In genomic region chr7:44645256-44645655, GRCm38 (mm10) we compare ENCODE assay signal across 19 mouse cellular contexts. TPM values are rescaled to one million over a fixed set of nuclear protein-coding genes. Genes with fewer than 3 reads are reported as not detected.
DNase-seq lines count a peak whose midpoint lies in the region; TF ChIP-seq lines count a peak whose summit lies in the region.
"Had no signal": no experiment of that assay in that cellular context is flagged by ENCODE, and none has a peak within 500 bp of the region (broad histone marks: within the 10 kb centered on the region; RNA-seq: fewer than 3 reads in every experiment).

No protein-coding gene starts in this region.

- no peaks in the 10 kb centered on the region for H3K36me3 ChIP-seq in heart, adult 2 months (ENCODE audit: control insufficient read depth, insufficient read depth, low read length)
- no peaks in the 10 kb centered on the region for H3K36me3 ChIP-seq in E14TG2a.4 (ENCODE audit: insufficient read depth, low read length)
- H3K36me3 ChIP-seq: heart, embryonic 15.5 days; liver, embryonic 13.5 days; midbrain, embryonic 10.5 days; midbrain, embryonic 15.5 days; neural tube, embryonic 13.5 days had no signal

- H3K27me3 ChIP-seq in heart, adult 2 months (ENCODE audit: control insufficient read depth, insufficient read depth, low read length) = no peaks in the 10 kb centered on the region; the same call in 1 of the 2 replicates
- peaks cover 27% of the 10 kb centered on the region for H3K27me3 ChIP-seq in E14TG2a.4 (ENCODE audit: insufficient read depth, low read length)

- TF ChIP-seq CTCF in heart, adult 2 months (IDR thresholded peaks at IDR 0.05) = no peak
- no peak for TF ChIP-seq CTCF in E14TG2a.4 (conservative IDR thresholded peaks at IDR 0.05; ENCODE audit: low read length)

- 61% methylated on average over 5 of the region's 5 CpGs for WGBS in heart, adult 2 months

- no peak for TF ChIP-seq EP300 in heart, adult 2 months (IDR thresholded peaks at IDR 0.05; ENCODE audit: insufficient read depth, low read depth, low read length)

- no peaks in the 10 kb centered on the region for H3K9me3 ChIP-seq in E14TG2a.4 (ENCODE audit: low read length)
- H3K9me3 ChIP-seq: forebrain, embryonic 13.5 days; heart, embryonic 15.5 days; liver, embryonic 13.5 days; midbrain, embryonic 10.5 days; midbrain, embryonic 15.5 days; neural tube, embryonic 13.5 days had no signal

- intact Hi-C loops in heart, adult 2 months (cut with DNase I) = loop anchor here (5.0 kb wide), 2 partner anchors 57 to 123 kb away; partner anchors contain the start of gene Mybpc2

- no peak overlapping the region for H3K9ac ChIP-seq in heart, adult 2 months (ENCODE audit: low read depth, low read length)
- H3K9ac ChIP-seq: forebrain, embryonic 13.5 days; heart, embryonic 15.5 days; liver, embryonic 13.5 days; midbrain, embryonic 15.5 days had no signal

- H3K4me3 ChIP-seq in heart, adult 2 months = no peak overlapping the region
- 0 out of 2 replicates have a peak overlapping the region, but pooled peaks have one; percentile 65 for H3K4me3 ChIP-seq in E14TG2a.4 (replicated peaks; ENCODE audit: low read length)
- H3K4me3 ChIP-seq: erythroblast, embryonic 14.5 days; forebrain, embryonic 13.5 days; heart, embryonic 15.5 days; liver, embryonic 13.5 days; neural tube, embryonic 13.5 days had no signal

- TF ChIP-seq POLR2A in heart, adult 2 months (IDR thresholded peaks at IDR 0.05; ENCODE audit: insufficient read depth, low read depth, low read length) = no peak

- DNase-seq in heart, adult 2 months = peak; percentile 27 to 46
- no peak for DNase-seq in heart, adult 8-10 months (ENCODE audit: low spot score)
- DNase-seq in 3134 (ENCODE audit: extremely low read depth, insufficient read length, low spot score) = peak; percentile 88
- DNase-seq in fibroblast of lung, adult 2 months (ENCODE audit: low read depth) = peak; percentile 12
- no peak for DNase-seq in gastrocnemius, postnatal 4 days (ENCODE audit: low spot score in 2 of 2)
- DNase-seq in gastrocnemius, adult 18-20 months (ENCODE audit: low spot score) = no peak
- DNase-seq: gastrocnemius, postnatal 25 days; layer of hippocampus, postnatal 36 days; liver, embryonic 13.5 days; thymus, postnatal 25 days had no signal

- H3K4me1 ChIP-seq in heart, adult 2 months (ENCODE audit: control insufficient read depth, insufficient read depth, low read length) = no peaks in the 10 kb centered on the region; the same call in 1 of the 2 replicates
- H3K4me1 ChIP-seq in E14TG2a.4 (replicated peaks; ENCODE audit: low read depth, low read length) = peaks cover 34% of the 10 kb centered on the region
- H3K4me1 ChIP-seq: liver, embryonic 13.5 days had no signal

- no peaks in the 10 kb centered on the region for H3K79me2 ChIP-seq in heart, adult 2 months (replicated peaks; ENCODE audit: control insufficient read depth, insufficient read depth, low read length)

- no peak overlapping the region for H3K27ac ChIP-seq in heart, adult 2 months
- H3K27ac ChIP-seq: forebrain, embryonic 13.5 days; heart, embryonic 15.5 days; liver, embryonic 13.5 days; midbrain, embryonic 10.5 days; midbrain, embryonic 15.5 days; neural tube, embryonic 13.5 days had no signal

RNA-seq across cellular contexts. Expression of gene Myh14, which starts 25.4 kb away (rescaled TPM):
- 10 to 100 TPM; 79.4 to 96.6 TPM for total RNA-seq in heart, adult 2 months (2021)
- 23.1 and 24.8 TPM in 2 replicates for polyA plus RNA-seq in heart, adult 2 months (2012; rRNA removed)
- total RNA-seq in heart, adult 8-10 months (2022) = 100 to 1,000 TPM in 1 of 4 experiments, 10 to 100 TPM in 3; 88.0 to 111 (median 88.2) TPM
- total RNA-seq in gastrocnemius, postnatal 4 days (2021) = 10 to 100 TPM; 25.7 to 26.6 TPM
- 10 to 100 TPM; 43.2 to 45.2 TPM for total RNA-seq in gastrocnemius, adult 18-20 months (2021)
- total RNA-seq: megakaryocyte progenitor cell, adult 5-6 weeks had no signal

RNA-seq across cellular contexts. Expression of gene Kcnc3, which starts 54.8 kb away (rescaled TPM):
- total RNA-seq in heart, adult 2 months (2021) = 1 to 10 TPM; 2.2 to 2.9 TPM
- polyA plus RNA-seq in heart, adult 2 months (2012; rRNA removed) = 1.3 and 3.0 TPM in 2 replicates
- total RNA-seq in heart, adult 8-10 months (2022) = 1 to 10 TPM; 2.7 to 4.0 (median 2.7) TPM
- total RNA-seq in gastrocnemius, postnatal 4 days (2021) = 1 to 10 TPM in 1 of 2 experiments, under 1 TPM in 1; 0.91 to 1.1 TPM
- total RNA-seq in gastrocnemius, adult 18-20 months (2021) = 1 to 10 TPM; 3.7 to 5.1 TPM
- total RNA-seq: MEL had no signal

Comparison
In these comparisons a context has a peak if more than half of its experiments do, and no peak if none do; other contexts are left out.
1. DNase-seq: peak in heart, adult 2 months (2 of 2), 3134 (single experiment) and fibroblast of lung, adult 2 months (single experiment); none in heart, adult 8-10 months (single experiment), gastrocnemius, postnatal 4 days (0 of 2) and gastrocnemius, adult 18-20 months (single experiment).